Mouse (Mus musculus) liver, embryonic 18 days (tissue): ENCODE data around the gene Prorsd1. TPM values are rescaled to one million over a fixed set of nuclear protein-coding genes. Genes with fewer than 3 reads are reported as not detected.

Experiments used
- polyA plus RNA-seq: library from polyadenylated mRNA; depleted of rRNA; stranded (reverse); fragments of >200 nt; gene quantifications from 2 replicates; pipeline ENCODE4 v1.2.3, GENCODE M21; 2012; rRNA removed

The Prorsd1 gene
- polyA plus RNA-seq, result 11.5 and 13.0 TPM in 2 replicates

DNA sequence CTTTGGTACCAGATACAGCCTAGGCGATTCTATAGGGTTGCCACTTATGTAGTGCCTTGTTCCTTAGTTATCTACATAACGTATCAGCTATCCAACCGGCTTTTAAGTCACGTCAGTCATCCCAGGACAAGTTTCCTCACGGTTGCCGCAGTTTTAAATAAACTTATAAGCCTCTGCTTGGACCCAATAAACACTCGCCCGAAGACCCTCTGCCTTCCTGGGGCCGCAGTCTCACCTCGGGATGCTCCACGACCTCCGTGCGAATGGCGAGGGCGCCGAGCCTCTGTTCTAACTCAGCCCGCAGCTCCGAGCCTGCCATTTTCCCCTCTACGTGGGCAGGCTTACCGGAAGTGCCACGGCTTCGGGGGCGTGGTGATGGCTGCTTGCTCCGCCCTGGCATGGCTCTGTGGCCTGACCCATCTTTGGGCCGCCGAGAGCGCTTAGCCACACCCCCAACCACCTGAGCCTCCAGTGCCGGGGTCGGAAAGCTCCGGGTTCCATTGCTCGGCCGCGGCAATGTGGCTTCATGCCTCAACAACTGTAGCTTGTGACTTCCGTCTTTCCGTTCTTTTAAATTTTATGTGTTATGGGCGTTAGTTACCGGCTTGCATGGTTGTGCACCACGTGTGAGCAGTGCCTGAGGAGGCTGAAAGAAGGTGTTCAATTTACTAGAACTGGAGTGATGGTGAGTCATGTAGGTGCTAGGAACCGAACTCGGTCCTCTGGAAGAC is at the start of gene Prorsd1:
Prorsd1 (minus strand) TSS at position 352 of the 731 bp plus-strand sequence.

DNA sequence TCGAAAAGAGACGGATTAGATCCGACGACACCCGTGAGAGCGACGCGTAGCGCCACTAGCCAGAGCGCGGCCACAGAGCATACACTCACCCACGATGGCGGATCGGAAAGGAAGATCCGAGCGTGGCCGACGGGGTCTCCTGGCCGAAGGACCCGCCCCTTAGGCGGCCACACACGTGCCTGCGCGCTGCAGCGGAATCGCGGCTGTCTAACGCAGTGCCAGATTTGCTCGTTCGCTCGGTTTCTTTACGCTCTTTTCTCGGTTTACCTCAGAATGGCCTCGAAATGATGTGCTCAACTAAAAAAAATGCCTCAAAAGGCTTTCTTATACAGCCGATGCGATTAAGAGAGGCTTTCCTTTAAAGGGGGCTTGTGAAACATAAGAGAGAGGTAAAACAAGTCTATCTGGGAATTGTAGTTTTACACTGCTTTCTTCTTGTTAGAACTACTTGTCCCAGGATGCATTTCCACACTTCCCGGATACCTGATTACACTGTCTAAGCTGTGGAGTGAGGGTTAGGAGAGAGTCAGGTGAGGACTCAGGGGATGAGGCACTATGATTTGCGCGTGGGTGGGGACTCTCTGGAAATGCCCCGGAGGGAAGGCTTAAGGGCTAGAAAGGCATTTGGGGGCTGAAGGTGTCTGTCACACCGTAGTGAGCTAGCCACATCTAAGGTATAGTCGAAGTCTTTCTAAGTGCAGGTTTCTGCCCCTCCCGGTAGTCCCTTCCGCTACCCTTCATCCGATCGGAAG is 33.1 kb upstream of the Prorsd1 start, which contains the start of the genes Clhc1 and Rps27a:
Clhc1 (plus strand) TSS at position 199 of the 752 bp plus-strand sequence.
Rps27a (minus strand) TSS at position 358 of the 752 bp plus-strand sequence.

DNA sequence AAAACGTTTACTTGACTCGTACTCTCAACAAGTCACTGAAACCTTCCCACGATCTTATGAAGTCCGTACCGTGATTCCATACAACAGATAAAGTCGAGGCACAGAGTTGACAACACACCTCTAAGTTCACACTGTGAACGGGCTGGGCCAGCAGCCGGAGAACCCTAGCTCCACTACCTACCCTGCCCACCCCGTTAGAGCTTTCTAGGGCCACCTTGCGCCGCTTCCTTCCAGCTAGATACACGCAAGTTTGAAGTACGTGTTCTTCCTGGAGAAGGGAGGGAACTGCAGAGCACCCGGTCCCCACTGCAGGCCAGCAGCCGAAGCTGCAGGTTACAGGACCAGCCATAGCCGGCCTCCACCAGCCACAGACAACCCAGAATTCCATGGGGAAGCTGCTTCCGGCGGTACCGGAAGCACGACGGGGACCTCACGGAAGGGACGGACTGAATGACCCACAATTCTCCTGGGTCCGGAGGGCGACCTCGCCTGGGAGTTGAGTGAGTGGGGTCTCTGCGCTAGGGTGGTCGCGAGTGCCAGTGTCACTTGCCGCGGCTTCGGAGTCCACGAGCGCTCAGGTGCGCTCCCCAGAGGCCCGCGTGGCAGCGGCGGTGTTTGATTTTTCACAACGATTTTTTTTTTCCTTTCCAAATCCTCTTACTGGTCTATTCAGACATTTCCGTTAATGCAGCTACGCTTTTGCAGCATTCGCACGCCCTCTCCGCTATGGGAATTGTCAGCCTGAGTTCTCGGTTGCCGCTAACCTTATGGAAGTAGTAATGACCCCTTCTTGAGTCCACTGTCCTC is 11.4 kb upstream of the Prorsd1 start, which contains the start of gene Mtif2:
Mtif2 (plus strand) TSS at position 421 of the 807 bp plus-strand sequence.

Other genes starting within 250 kb of the Prorsd1 start
- gene Ccdc88a, start 141.4 kb downstream of the Prorsd1 start, polyA plus RNA-seq, result 0.95 and 0.96 TPM in 2 replicates
- gene Mtif2, start 11.4 kb upstream of the Prorsd1 start, polyA plus RNA-seq, result 12.7 and 14.8 TPM in 2 replicates
- 0.04 and 0.05 TPM in 2 replicates for gene Clhc1, start 32.9 kb upstream of the Prorsd1 start, polyA plus RNA-seq
- 777 and 798 TPM in 2 replicates for gene Rps27a, start 33.1 kb upstream of the Prorsd1 start, polyA plus RNA-seq
- gene Rtn4, start 177.9 kb upstream of the Prorsd1 start, polyA plus RNA-seq, result 43.7 and 59.6 TPM in 2 replicates